Mouse (Mus musculus) hindbrain, embryonic 16.5 days (tissue): ENCODE measurements around the gene Eif2b2. TPM values are rescaled to one million over a fixed set of nuclear protein-coding genes. Genes with fewer than 3 reads are reported as not detected.

Experiments
- ATAC-seq: fragments of 200-750 bp; cut with Nextera tagmentation; 2 replicates; pipeline ENCODE4 v1.8.0; 2017; ENCODE audit warnings: moderate TSS enrichment, moderate library complexity
- H3K27ac ChIP-seq: fragments of 300-500 bp; sonication (generic); 2 replicates; pipeline ENCODE4 v1.5.1; 2014; ENCODE audit warnings: low read depth, mild to moderate bottlenecking, control low read depth, low read length, moderate library complexity
- H3K27me3 ChIP-seq: fragments of 300-500 bp; sonication (generic); replicated peaks from 2 replicates; pipeline ENCODE4 v1.6.1; 2014; ENCODE audit warnings: low read length; ENCODE audit not compliant: control insufficient read depth, insufficient read depth
- H3K36me3 ChIP-seq: fragments of 300-500 bp; sonication (generic); 2 replicates; pipeline ENCODE4 v1.6.1; 2014; ENCODE audit warnings: mild to moderate bottlenecking, low read length, moderate library complexity, mixed read lengths; ENCODE audit not compliant: control insufficient read depth, insufficient read depth
- H3K4me1 ChIP-seq: fragments of 300-500 bp; sonication (generic); 2 replicates; pipeline ENCODE4 v1.6.1; 2014; ENCODE audit warnings: low read depth, low read length; ENCODE audit not compliant: control insufficient read depth, insufficient read depth
- H3K4me2 ChIP-seq: fragments of 300-500 bp; sonication (generic); 2 replicates; pipeline ENCODE4 v1.6.1; 2014; ENCODE audit warnings: mild to moderate bottlenecking, low read length, control low read depth, moderate library complexity
- H3K4me3 ChIP-seq: fragments of 300-500 bp; sonication (generic); 2 replicates; pipeline ENCODE4 v1.5.1; 2014; ENCODE audit warnings: mild to moderate bottlenecking, low read length, control low read depth, moderate library complexity
- H3K9ac ChIP-seq: fragments of 300-500 bp; sonication (generic); 2 replicates; pipeline ENCODE4 v1.6.1; 2014; ENCODE audit warnings: low read depth, mild to moderate bottlenecking, control low read depth, low read length, moderate library complexity
- H3K9me3 ChIP-seq: fragments of 300-500 bp; sonication (generic); 2 replicates; pipeline ENCODE4 v1.6.1; 2014; ENCODE audit warnings: mild to moderate bottlenecking, low read length, moderate library complexity; ENCODE audit not compliant: control insufficient read depth
- WGBS: fragments of 180-500 bp; shearing (Covaris S2); extraction: QIAGEN DNeasy Blood & Tissue Kit; methylation state at CpG from one replicate; pipeline ENCODE4 v1.1.7; 2014; 5-methylcytosine and 5-hydroxymethylcytosine counted together
- polyA plus RNA-seq: library from polyadenylated mRNA; unstranded; fragments of >200 nt; fragmentation: Nextera tagmentation; extraction: Ambion mirVana; gene quantifications from 2 replicates; pipeline ENCODE4 v1.2.1, GENCODE M21; 2015

The Eif2b2 gene
- polyA plus RNA-seq, 1 experiment from 2014 or later: 82.3 TPM

DNA sequence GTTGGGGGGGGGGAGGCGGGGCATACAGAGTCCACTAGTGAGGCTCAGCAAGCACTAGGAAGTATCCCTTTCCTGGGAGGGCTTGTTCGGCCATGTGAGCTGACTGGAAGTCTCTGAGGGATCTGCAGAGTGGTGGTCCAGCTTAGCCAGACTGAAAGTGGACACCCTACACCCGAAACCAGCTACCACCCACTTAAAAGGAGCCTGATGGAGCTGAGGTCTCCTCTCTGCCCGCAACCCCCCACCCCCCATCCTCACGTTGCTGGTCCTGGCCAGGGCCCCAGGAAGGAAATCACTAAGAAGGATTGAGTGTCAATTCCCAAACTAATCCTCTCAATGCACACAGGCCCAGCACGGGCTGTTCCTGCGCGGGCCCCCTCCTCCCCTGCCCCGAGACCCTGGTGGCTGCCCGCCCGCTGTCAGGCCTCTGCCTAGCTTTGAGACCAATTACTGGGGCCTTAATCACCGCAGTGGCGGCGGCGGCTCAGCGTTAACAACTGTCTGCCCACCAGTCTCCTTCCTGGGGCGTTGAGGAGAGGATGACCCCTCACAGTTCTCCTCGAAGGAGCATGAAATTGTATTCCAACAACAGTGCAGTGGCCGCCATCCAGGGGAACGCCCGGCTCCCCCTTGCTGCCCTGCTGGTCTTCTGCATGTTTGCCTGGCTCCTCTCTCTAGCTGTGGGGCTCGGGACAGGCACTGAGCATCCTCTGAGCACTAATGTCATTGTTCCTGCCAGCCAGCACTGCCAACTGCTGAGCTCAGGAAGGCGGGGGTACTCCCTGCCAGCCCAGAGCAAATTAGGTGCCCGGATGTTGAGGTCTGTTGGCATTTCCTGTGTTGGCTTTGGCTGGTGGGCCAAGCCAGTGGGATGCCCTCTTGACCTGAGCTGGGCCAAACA, 18.1 kb upstream of the Eif2b2 start:
- H3K4me2 ChIP-seq: peak overlapping the region; percentile 12; the same call in 1 of the 2 replicates
- no peak overlapping the region for H3K4me3 ChIP-seq
- H3K9ac ChIP-seq: peak overlapping the region; percentile 48
- no peaks in the 10 kb centered on the region for H3K9me3 ChIP-seq
- WGBS: 28% methylated on average over 22 of the region's 24 CpGs
- ATAC-seq: peak; percentile 76
- H3K27me3 ChIP-seq: no peaks in the 10 kb centered on the region
- H3K27ac ChIP-seq: peak overlapping the region; percentile 51
- H3K4me1 ChIP-seq: peaks cover 10% of the 10 kb centered on the region
- no peaks in the 10 kb centered on the region for H3K36me3 ChIP-seq

DNA sequence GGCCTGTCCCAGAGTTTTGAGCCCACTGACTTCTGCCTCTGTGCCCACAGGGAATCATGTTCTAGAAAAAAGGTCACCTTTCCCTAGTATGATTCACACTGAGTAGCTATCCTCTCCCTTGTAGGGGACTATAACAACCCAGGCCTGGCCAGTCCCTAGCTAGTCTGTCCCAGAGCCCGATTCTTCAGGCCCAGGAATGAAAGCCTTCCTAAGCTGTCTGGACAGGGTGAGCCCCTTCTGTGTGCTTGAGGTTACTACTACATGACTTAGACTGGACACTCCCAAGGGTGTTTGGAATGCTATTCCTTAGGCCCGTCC, 17.5 kb upstream of the Eif2b2 start:
- no peaks in the 10 kb centered on the region for H3K9me3 ChIP-seq
- no peak overlapping the region for H3K9ac ChIP-seq
- H3K4me3 ChIP-seq: no peak overlapping the region
- no peak for ATAC-seq
- WGBS: 76% methylated on average over 2 of the region's 2 CpGs
- H3K4me1 ChIP-seq: peaks cover 10% of the 10 kb centered on the region
- H3K36me3 ChIP-seq: no peaks in the 10 kb centered on the region
- peak overlapping the region; percentile 51; the same call in 1 of the 2 replicates for H3K27ac ChIP-seq
- H3K4me2 ChIP-seq: no peak overlapping the region
- H3K27me3 ChIP-seq: no peaks in the 10 kb centered on the region

DNA sequence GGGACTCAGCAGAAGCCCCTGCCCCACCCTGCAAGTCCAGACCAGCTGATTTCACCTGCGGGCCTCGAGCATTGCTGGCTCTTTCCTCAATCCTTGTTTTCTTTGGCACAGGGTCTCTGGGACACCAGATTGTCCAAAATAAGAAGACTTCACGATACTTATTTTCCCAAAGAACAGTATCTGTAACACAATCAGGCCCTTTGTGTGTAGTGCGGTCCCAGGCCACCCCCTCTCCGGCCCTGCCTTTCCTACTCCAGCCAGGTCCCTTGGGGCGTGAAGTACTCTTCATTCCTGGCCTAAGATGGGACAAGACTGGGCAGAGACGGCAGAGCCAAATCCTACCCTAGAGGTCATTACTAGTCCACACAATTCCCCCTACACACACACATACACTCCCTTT, 17.1 kb upstream of the Eif2b2 start:
- Histone ChIP-seq H3K4me2 (no peak overlapping the region), H3K27me3 (no peaks in the 10 kb centered on the region), H3K9me3 (no peaks in the 10 kb centered on the region), H3K4me3 (no peak overlapping the region), H3K4me1 (peaks cover 10% of the 10 kb centered on the region), H3K36me3 (no peaks in the 10 kb centered on the region), H3K27ac (no peak overlapping the region), H3K9ac (no peak overlapping the region)
- WGBS: 89% methylated on average over 7 of the region's 7 CpGs
- ATAC-seq: no peak

DNA sequence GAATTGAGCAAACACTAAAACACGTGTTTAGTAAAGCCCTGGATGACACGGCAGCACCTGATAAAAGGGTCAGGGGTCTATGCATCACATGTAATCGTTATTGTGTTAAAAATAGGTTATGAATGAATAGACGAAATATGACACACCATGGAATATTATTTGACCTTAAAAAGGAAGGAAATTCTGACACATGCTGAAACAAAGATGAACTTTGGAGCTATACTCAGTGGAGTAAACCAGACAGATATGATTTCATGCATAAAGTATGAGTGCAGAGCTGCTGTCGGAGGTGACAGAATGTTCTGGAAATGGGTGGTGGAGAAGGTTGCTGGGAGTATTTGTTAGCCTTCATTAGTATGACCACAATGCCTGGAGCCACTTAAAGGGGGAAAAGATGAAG, 15.6 kb upstream of the Eif2b2 start:
- Histone ChIP-seq H3K36me3 (no peaks in the 10 kb centered on the region), H3K4me3 (no peak overlapping the region), H3K4me1 (peaks cover 10% of the 10 kb centered on the region), H3K9ac (no peak overlapping the region), H3K27ac (no peak overlapping the region), H3K9me3 (no peaks in the 10 kb centered on the region), H3K27me3 (no peaks in the 10 kb centered on the region), H3K4me2 (no peak overlapping the region)
- no peak for ATAC-seq
- 85% methylated on average over 5 of the region's 5 CpGs for WGBS

DNA sequence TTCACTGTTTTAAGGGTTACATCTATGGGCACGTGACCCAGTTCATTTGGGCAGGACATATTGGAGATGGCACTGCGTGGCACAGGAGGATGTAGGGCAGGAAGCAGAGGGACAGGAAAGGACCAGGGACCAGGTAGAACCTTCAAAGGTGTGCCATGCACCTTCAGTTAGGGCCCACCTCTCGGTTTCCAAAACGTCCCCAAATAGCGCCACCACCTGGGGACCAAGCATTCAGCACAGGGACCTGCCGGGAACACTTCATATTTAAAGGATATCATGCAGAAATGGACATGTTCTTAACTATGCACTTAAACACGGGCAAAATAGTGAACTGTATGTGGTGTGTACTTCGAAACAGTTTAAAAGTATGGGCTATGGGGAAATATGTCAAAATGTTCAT, 15.2 kb upstream of the Eif2b2 start:
- no peaks in the 10 kb centered on the region for H3K36me3 ChIP-seq
- no peak for ATAC-seq
- WGBS: 48% methylated on average over 8 of the region's 8 CpGs

DNA sequence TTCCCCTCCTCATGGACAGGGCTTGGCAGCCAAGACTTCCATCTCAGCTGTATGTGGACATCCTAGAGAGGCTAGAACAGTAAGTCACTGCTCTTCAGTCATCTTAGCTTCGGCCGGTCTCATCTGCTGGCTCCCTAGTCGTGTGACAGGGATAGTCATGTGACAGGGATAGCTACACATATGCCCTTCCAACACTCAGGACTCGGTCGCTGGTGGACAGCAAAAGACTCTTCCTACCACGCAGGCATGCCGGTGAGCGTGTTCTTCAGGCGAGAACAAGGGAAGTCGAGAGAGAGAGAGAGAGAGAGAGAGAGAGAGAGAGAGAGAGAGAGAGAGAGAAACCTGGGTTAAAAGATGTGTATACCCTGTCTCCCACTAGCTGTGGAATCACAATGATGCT, 13.9 kb upstream of the Eif2b2 start:
- Histone ChIP-seq H3K4me3 (no peak overlapping the region), H3K9me3 (no peaks in the 10 kb centered on the region), H3K4me1 (peaks cover 10% of the 10 kb centered on the region), H3K36me3 (no peaks in the 10 kb centered on the region), H3K9ac (no peak overlapping the region), H3K4me2 (no peak overlapping the region), H3K27me3 (no peaks in the 10 kb centered on the region), H3K27ac (no peak overlapping the region)
- 93% methylated on average over 10 of the region's 10 CpGs for WGBS
- no peak for ATAC-seq

More for the DNA sequence above, 15.2 kb upstream of the Eif2b2 start:
- H3K4me1 ChIP-seq: peaks cover 10% of the 10 kb centered on the region
- no peak overlapping the region for H3K4me3 ChIP-seq
- H3K27ac ChIP-seq: no peak overlapping the region
- no peaks in the 10 kb centered on the region for H3K9me3 ChIP-seq
- H3K4me2 ChIP-seq: no peak overlapping the region
- H3K27me3 ChIP-seq: no peaks in the 10 kb centered on the region
- no peak overlapping the region for H3K9ac ChIP-seq

DNA sequence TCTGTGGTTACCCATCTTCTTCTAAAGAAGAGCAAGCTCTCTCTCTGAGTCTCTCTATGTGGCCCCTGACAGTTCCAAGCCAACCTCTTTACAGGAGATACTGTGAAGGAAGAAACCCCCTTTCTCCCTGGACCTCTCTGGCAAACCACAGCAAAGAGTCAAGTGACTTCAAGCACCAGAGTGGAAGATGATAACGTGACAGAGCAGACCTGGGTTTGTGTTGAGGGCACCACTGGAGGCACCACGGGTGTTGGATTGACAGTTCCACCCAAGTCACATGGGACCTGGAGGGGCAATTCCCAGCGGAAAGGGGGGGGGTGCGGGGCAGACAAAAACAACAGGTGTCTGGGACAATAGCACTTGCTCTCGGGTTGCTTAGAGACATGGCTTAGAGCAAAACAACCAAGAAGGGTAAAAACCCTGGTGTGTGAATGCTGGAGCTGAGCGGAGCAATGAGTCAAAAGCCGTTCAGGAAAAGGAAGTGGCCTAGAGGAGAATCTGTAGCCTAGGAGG, 10.5 kb upstream of the Eif2b2 start:
- H3K4me3 ChIP-seq: no peak overlapping the region
- no peak overlapping the region for H3K9ac ChIP-seq
- H3K27me3 ChIP-seq: no peaks in the 10 kb centered on the region
- no peak overlapping the region for H3K4me2 ChIP-seq
- no peaks in the 10 kb centered on the region for H3K9me3 ChIP-seq
- no peaks in the 10 kb centered on the region for H3K36me3 ChIP-seq
- H3K4me1 ChIP-seq: no peaks in the 10 kb centered on the region
- 37% methylated on average over 7 of the region's 7 CpGs for WGBS
- ATAC-seq: no peak
- H3K27ac ChIP-seq: no peak overlapping the region

DNA sequence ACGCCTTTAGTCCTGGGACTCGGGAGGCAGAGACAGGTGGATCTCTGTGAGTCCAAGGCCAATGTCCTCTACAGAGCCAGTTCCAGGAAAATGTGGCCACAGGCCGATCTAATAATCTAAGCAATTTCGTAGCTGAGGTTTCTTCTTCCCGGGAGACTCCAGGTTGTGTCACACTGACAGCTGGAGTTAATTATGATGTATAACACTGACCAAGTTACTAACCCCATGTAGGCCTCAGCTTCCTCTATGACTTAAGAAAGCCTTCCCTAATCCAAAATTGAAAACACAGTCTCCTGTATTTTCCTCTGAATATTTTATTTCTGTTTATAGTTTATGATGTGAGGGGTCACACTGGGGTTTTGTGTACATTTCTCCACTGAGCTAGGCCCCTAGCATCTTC, 4.2 kb upstream of the Eif2b2 start:
- ATAC-seq: no peak
- Histone ChIP-seq H3K4me3 (no peak overlapping the region), H3K9me3 (no peaks in the 10 kb centered on the region), H3K9ac (no peak overlapping the region), H3K4me1 (peaks cover 1% of the 10 kb centered on the region), H3K36me3 (no peaks in the 10 kb centered on the region), H3K27me3 (no peaks in the 10 kb centered on the region), H3K27ac (no peak overlapping the region), H3K4me2 (no peak overlapping the region)
- 76% methylated on average over 5 of the region's 5 CpGs for WGBS

DNA sequence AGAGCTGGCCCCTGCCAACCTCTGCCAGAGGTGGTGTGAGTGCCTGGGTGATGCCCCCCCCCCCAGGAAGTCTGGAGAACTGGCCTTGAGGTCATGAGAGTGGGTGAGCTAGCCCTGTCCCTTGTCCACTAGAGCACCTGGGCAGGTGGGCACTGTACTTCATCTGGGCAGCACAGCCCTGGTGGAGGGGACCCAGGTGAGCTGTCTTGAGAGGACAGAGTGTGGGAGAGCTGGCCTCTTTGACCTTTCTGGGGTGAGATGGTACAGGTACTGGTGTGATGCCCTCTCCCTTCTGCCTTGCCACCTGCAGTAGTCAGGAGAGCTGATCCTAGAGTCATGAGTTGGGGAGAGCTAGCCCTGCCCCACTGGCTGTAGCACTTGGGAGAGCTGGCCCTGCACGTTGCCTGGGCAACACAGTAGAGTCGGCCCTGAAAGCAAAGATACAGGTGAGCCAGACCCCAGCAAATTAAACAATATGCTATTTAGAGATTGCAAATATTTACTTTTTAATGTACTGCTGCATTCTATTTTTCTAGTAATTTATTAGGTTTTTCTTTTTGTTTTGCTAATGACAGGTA, 1.5 kb upstream of the Eif2b2 start:
- H3K4me2 ChIP-seq: no peak overlapping the region
- no peak overlapping the region for H3K27ac ChIP-seq
- ATAC-seq: no peak
- 85% methylated on average over 2 of the region's 2 CpGs for WGBS
- no peaks in the 10 kb centered on the region for H3K27me3 ChIP-seq
- no peak overlapping the region for H3K9ac ChIP-seq
- no peaks in the 10 kb centered on the region for H3K9me3 ChIP-seq
- no peak overlapping the region for H3K4me3 ChIP-seq
- H3K4me1 ChIP-seq: peaks cover 13% of the 10 kb centered on the region
- peaks cover 3% of the 10 kb centered on the region; the same call in 1 of the 2 replicates for H3K36me3 ChIP-seq
